Mouse (Mus musculus): Measurements from ENCODE around the gene Dcaf12l1. TPM values are rescaled to one million over a fixed set of nuclear protein-coding genes. Genes with fewer than 3 reads are reported as not detected.
"Not testable (repeated sequence)": the region's sequence is repeated elsewhere in the genome, so short reads cannot be mapped to it uniquely, and the experiment has no call there.

The Dcaf12l1 gene
- 10 to 100 TPM; 45.6 to 46.6 TPM for total RNA-seq (2021)
- long read RNA-seq, experiment 1, transcript Dcaf12l1-202 (2 exons, 3,495 nt): minor isoform, 16 of 66 reads
- long read RNA-seq, experiment 1, transcript Dcaf12l1-201 (2 exons, 3,509 nt): major isoform, 50 of 66 reads
- long read RNA-seq, experiment 1, partial matches to known transcripts: 0 of 66 reads
- long read RNA-seq, experiment 1, other reads (novel, unspliced or antisense): 0 of 66 reads
- long read RNA-seq, experiment 2, transcript Dcaf12l1-202 (2 exons, 3,495 nt): minor isoform, 9 of 49 reads
- long read RNA-seq, experiment 2, transcript Dcaf12l1-201 (2 exons, 3,509 nt): major isoform, 39 of 49 reads
- long read RNA-seq, experiment 2, partial matches to known transcripts: 1 of 49 reads
- long read RNA-seq, experiment 2, other reads (novel, unspliced or antisense): 0 of 49 reads

DNA sequence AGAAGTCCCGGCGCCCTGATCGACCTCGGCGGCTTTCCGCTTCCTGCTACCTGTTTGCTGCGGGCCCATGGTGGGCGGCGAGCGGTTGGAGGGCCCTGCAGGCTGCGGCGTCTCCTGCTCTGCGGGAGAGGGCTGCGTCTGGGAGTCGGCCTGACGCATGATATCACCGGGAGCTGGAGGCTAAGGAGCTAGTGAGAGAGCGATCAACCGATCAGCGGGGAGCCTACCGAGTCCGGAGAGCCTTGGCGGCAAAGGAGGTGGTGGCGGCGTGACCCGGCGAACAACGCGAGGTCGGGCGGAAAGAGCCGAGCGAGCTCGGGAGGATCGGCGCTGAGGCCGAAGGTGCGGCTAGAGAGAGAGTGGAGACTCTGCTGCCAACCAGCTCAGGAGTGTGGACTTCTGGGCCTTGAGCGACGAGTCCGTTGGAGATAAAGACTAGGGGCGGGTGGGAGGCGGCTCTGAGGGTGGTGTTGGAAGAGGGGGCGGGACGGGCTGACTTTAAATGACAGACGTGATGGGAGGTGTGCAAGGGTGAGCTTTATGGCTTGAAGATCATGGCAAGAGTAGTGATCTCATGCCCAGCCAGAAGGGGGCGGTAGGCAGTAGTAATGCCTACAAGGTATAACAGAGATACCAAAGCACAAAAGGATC lies at the start of gene Dcaf12l1:
Gene Dcaf12l1, minus strand, starts transcription at position 437 of the 651 bp plus-strand sequence.
- intact Hi-C loops (cut with DNase I): loop anchor here (5.0 kb wide), 1 partner anchor 1358 kb away; no protein-coding TSS in a partner anchor
- DNase-seq (ENCODE audit: low spot score in 2 of 2): peak; percentile 53 to 56

DNA sequence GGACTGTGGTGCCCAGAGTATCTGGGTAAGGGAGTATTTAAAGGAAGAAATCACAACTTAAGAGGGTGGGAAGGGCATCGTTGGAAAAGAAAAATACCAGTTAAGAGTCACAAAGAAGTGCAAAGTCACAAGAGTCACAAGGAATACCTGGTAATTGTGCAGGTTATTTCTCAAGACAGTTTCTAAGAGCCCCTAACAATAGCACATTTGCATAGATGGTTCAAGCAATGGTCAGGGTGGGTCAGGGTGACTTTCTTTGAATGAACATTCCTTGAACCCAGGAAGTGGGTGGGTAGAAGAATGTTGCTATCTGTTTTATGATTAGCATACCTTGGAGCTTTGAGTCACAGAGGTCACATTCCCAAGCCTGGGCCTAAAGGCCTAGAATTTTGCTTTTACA lies 19.4 kb upstream of the Dcaf12l1 start:
- intact Hi-C loops (cut with DNase I); DNase-seq (ENCODE audit: low spot score in 2 of 2): not testable (repeated sequence)

DNA sequence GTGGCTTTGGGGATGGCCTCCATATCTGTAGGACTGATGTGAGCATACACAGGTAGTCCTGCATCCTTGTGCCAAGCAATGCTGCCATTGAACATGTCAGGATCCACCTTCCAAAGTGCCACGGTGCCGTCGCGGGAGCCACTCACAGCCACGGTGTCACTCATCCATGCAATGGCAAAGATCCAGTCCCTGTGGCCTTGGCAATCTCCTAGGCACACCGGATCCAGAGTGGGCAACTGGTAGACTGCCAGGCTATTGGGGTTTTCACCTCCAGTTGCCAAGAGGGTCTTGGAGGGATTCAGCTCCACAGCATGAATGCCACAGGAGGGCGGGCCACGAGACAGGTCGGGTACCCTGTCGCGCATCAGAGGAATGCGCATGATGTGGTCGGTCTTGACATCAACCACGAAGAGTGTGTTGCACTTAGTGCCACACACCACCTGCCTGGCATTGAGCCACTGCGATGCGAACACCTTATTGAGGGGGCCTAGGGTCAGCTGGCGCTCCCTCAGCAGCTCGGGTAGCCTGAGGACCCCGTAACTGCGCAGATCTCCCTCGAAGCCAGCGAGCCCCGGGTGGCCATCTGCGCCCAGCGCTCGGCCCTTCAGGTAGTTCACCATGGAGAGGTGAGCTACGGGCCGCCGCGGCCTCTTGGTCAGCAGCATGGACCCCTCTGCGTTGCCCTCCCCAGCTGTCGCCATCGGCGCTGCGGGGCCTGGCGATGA lies 799 bp downstream of the Dcaf12l1 start:
- DNase-seq (ENCODE audit: low spot score in 2 of 2): peak in 1 of 2 experiments; percentile 5
- intact Hi-C loops (cut with DNase I): loop anchor here (5.0 kb wide), 1 partner anchor 1357 kb away; no protein-coding TSS in a partner anchor

Measured in left cerebral cortex, postnatal 14 days (tissue).